Mouse (Mus musculus) kidney, adult 11 months (tissue): ENCODE measurements around the gene Ssna1.
A peak's percentile ranks its signal among the peaks of the same experiment; 100 is the strongest.

Experiments used
- DNase-seq: peaks from one replicate; pipeline ENCODE4 v3.0.0; 2022

Gene Ssna1

GRCm38 (mm10) chr2:25289651-25290050 is 17.4 kb upstream of the Ssna1 start, which contains the start of gene Lrrc26:
Gene Lrrc26, plus strand, starts transcription at chr2:25289915.
- DNase-seq: peak; percentile 78

GRCm38 (mm10) chr2:25288734-25289345 is 16.6 kb upstream of the Ssna1 start:
- no peak for DNase-seq

- DNase-seq: no peak
Observed at GRCm38 (mm10) chr2:25287927-25288649, 15.8 kb upstream of the Ssna1 start, which contains the start of gene Tmem210. Gene Tmem210, plus strand, starts transcription at chr2:25288145.

- peak; percentile 67 for DNase-seq
Observed at GRCm38 (mm10) chr2:25286837-25287636, 14.8 kb upstream of the Ssna1 start.

- DNase-seq: no peak
Observed at GRCm38 (mm10) chr2:25286314-25286713, 14.1 kb upstream of the Ssna1 start.

- no peak for DNase-seq
Observed at GRCm38 (mm10) chr2:25285551-25285950, 13.3 kb upstream of the Ssna1 start.

- DNase-seq: peak; percentile 72
Observed at GRCm38 (mm10) chr2:25278928-25279882, 7.0 kb upstream of the Ssna1 start.

GRCm38 (mm10) chr2:25273010-25273409 is 772 bp upstream of the Ssna1 start:
- no peak for DNase-seq

- no peak for DNase-seq
Observed at GRCm38 (mm10) chr2:25272515-25272914, 277 bp upstream of the Ssna1 start.

- DNase-seq: no peak
Observed at GRCm38 (mm10) chr2:25267746-25268309, 4.4 kb downstream of the Ssna1 start.

GRCm38 (mm10) chr2:25267241-25267640 is 5.0 kb downstream of the Ssna1 start:
- no peak for DNase-seq

- peak; percentile 71 for DNase-seq
Observed at GRCm38 (mm10) chr2:25266720-25267119, 5.5 kb downstream of the Ssna1 start.

- DNase-seq: no peak
Observed at GRCm38 (mm10) chr2:25265897-25266656, 6.2 kb downstream of the Ssna1 start.

- DNase-seq: peak; percentile 91
Observed at GRCm38 (mm10) chr2:25264851-25265250, 7.4 kb downstream of the Ssna1 start.

GRCm38 (mm10) chr2:25264286-25264660 is 8.0 kb downstream of the Ssna1 start:
- no peak for DNase-seq

- DNase-seq: no peak
Observed at GRCm38 (mm10) chr2:25263623-25264285, 8.5 kb downstream of the Ssna1 start.

GRCm38 (mm10) chr2:25262795-25263622 is 9.2 kb downstream of the Ssna1 start:
- no peak for DNase-seq

GRCm38 (mm10) chr2:25262291-25262767 is 9.9 kb downstream of the Ssna1 start, which contains the start of gene Tprn:
Gene Tprn, plus strand, starts transcription at chr2:25262618.
- DNase-seq: peak; percentile 98

GRCm38 (mm10) chr2:25261870-25262269 is 10.4 kb downstream of the Ssna1 start:
- DNase-seq: no peak

GRCm38 (mm10) chr2:25258887-25259286 is 13.4 kb downstream of the Ssna1 start:
- no peak for DNase-seq
